Comparison of ENCODE assay signal across 9 mouse cellular contexts in the genomic region with DNA sequence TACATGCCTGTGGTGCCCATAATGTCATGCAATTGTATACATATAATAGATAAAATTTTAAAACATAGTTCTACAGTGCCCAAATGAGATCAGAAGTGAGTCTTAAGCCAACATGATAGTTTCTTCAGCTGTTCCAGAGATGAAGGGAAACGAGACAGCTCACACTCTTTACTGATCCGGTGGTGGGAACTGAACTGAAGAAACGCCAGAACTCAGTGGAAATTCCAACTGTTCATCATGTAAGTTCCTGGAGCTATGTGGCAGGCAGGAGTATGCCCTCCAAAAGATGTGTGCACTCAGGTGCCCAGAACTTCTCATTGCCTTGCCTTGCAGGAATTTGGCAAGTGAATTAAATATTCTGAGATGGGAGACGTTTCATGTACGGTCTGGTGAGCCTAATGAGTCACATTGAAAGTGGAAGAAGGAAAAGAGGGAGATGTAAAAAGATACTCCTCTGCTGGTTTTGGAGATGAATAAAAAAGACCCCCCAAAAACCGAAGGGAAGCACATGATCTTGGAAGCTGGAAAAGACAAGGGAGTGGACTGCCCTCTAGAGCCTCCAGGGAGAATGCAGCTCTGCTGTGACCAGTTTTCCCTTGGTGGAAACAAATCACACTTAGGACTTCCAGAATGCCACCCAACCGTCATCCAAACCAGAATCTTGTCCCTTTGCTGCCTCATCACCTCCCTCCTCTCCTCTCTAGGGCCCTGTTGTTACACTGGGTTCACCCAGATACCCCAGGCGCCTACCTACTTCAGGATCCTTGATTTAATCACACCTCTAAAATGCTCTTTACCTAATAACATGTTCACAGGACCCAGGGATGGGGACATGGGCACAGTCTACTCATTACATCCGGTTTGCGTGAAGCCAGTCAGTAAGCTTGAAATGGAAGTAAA. TPM values are rescaled to one million over a fixed set of nuclear protein-coding genes. Genes with fewer than 3 reads are reported as not detected.
DNase-seq lines count a peak whose midpoint lies in the region; ATAC-seq and TF ChIP-seq lines count a peak whose summit lies in the region.
"Had no signal": no experiment of that assay in that cellular context is flagged by ENCODE, and none has a peak within 500 bp of the region (broad histone marks: within the 10 kb centered on the region; RNA-seq: fewer than 3 reads in every experiment).

No protein-coding gene starts in this region.

- no peak for ATAC-seq in frontal cortex, adult (ENCODE audit: low TSS enrichment)

- TF ChIP-seq CTCF in embryonic fibroblast, embryonic 13.5 days (IDR thresholded peaks at IDR 0.05; ENCODE audit: borderline replicate concordance, insufficient read depth, low read length): peak; percentile 44; the same call in 1 of the 2 replicates

- H3K4me3 ChIP-seq in embryonic fibroblast, embryonic 13.5 days (ENCODE audit: insufficient read depth, low read length): no peak overlapping the region

- TF ChIP-seq POLR2A in embryonic fibroblast, embryonic 13.5 days (IDR thresholded peaks at IDR 0.05; ENCODE audit: low read depth, low read length): no peak

- H3K27ac ChIP-seq in embryonic fibroblast, embryonic 13.5 days (ENCODE audit: insufficient read depth, low read length): no peak overlapping the region

- H3K4me1 ChIP-seq in embryonic fibroblast, embryonic 13.5 days (ENCODE audit: control insufficient read depth, insufficient read depth, low read length): peaks cover 3% of the 10 kb centered on the region; the same call in 1 of the 2 replicates

- peak; percentile 49 to 58 for DNase-seq in frontal cortex, postnatal 14 days (ENCODE audit: low spot score in 2 of 2)
- DNase-seq in 416B (ENCODE audit: low read depth): peak; percentile 74
- DNase-seq in adrenal gland, postnatal 14 days: peak; percentile 42
- peak; percentile 50 to 82 for DNase-seq in layer of hippocampus, adult 18-20 months (ENCODE audit: low spot score in 2 of 2)
- DNase-seq in lung, postnatal 14 days: peak; percentile 67
- DNase-seq in thymus, postnatal 14 days: peak; percentile 63

RNA-seq across cellular contexts. Expression of a gene that starts 2.2 kb away (rescaled TPM):
- 18.5 and 26.0 TPM in 2 replicates for total RNA-seq in adrenal gland, postnatal 14 days (2021)
- 8.7 and 15.9 TPM in 2 replicates for polyA plus RNA-seq in embryonic fibroblast, embryonic 13.5 days (2011; ENCODE audit: insufficient read length, low read depth, missing spikeins)
- total RNA-seq in layer of hippocampus, adult 18-20 months (2021): 10 to 100 TPM; 29.5 to 35.5 TPM

RNA-seq across cellular contexts. Expression of a gene that starts 3.3 kb away (rescaled TPM):
- total RNA-seq in adrenal gland, postnatal 14 days (2021): 379 and 380 TPM in 2 replicates
- polyA plus RNA-seq in embryonic fibroblast, embryonic 13.5 days (2011; ENCODE audit: insufficient read length, low read depth, missing spikeins): 330 and 372 TPM in 2 replicates
- total RNA-seq in layer of hippocampus, adult 18-20 months (2021): 100 to 1,000 TPM; 265 to 272 TPM

RNA-seq across cellular contexts. Expression of a gene that starts 39.4 kb away (rescaled TPM):
- total RNA-seq in adrenal gland, postnatal 14 days (2021): 308 and 532 TPM in 2 replicates
- polyA plus RNA-seq in embryonic fibroblast, embryonic 13.5 days (2011; ENCODE audit: insufficient read length, low read depth, missing spikeins): 58.7 and 65.8 TPM in 2 replicates
- 1 to 10 TPM; 4.7 to 5.8 TPM for total RNA-seq in layer of hippocampus, adult 18-20 months (2021)
- total RNA-seq: hematopoietic stem cell, adult 5-6 weeks had no signal

Comparison
In these comparisons a context has a peak if more than half of its experiments do, and no peak if none do; other contexts are left out.
1. RNA of a gene that starts 39.4 kb away (total RNA-seq): 308 to 532 TPM in adrenal gland, postnatal 14 days; 4.7 to 5.8 TPM in layer of hippocampus, adult 18-20 months; every median in the first group is over 10 times any median in the second.
2. Peak in every context shown above with its lines, with median percentiles within 50 percentile points of each other: DNase-seq.